Mouse (Mus musculus) cerebellum, adult 11 months (tissue): ENCODE measurements around the gene Ggnbp2.
A peak's percentile ranks its signal among the peaks of the same experiment; 100 is the strongest.
"Not testable (repeated sequence)": the region's sequence is repeated elsewhere in the genome, so short reads cannot be mapped to it uniquely, and the experiment has no call there.

Experiments
- DNase-seq: peaks from one replicate; pipeline ENCODE4 v3.0.0; 2022

Ggnbp2 gene

GRCm38 (mm10) chr11:84879007-84879771 is 8.6 kb upstream of the Ggnbp2 start:
- DNase-seq, result no peak

GRCm38 (mm10) chr11:84876020-84876419 is 5.4 kb upstream of the Ggnbp2 start:
- not testable (repeated sequence) for DNase-seq

- no peak for DNase-seq
These were observed 2.6 kb upstream of the Ggnbp2 start for GRCm38 (mm10) chr11:84873042-84873833.

- DNase-seq, result no peak
These were observed 992 bp upstream of the Ggnbp2 start for GRCm38 (mm10) chr11:84871548-84872069.

GRCm38 (mm10) chr11:84871046-84871445 is 429 bp upstream of the Ggnbp2 start:
- no peak for DNase-seq

GRCm38 (mm10) chr11:84869537-84870232 is 932 bp downstream of the Ggnbp2 start:
- peak; percentile 87 for DNase-seq

GRCm38 (mm10) chr11:84868786-84869259 is 1.8 kb downstream of the Ggnbp2 start:
- no peak for DNase-seq

- DNase-seq, result no peak
These were observed 3.0 kb downstream of the Ggnbp2 start for GRCm38 (mm10) chr11:84867586-84867985.

- DNase-seq, result no peak
These were observed 5.3 kb downstream of the Ggnbp2 start for GRCm38 (mm10) chr11:84865268-84865667.

- DNase-seq, result no peak
These were observed 15.3 kb downstream of the Ggnbp2 start for GRCm38 (mm10) chr11:84855285-84855684.

- no peak for DNase-seq
These were observed 23.0 kb downstream of the Ggnbp2 start for GRCm38 (mm10) chr11:84847475-84848090.

GRCm38 (mm10) chr11:84846741-84847474 is 23.7 kb downstream of the Ggnbp2 start:
- DNase-seq, result no peak

- no peak for DNase-seq
These were observed 31.3 kb downstream of the Ggnbp2 start for GRCm38 (mm10) chr11:84839330-84839729.

- DNase-seq, result not testable (repeated sequence)
These were observed 41.1 kb downstream of the Ggnbp2 start for GRCm38 (mm10) chr11:84829495-84829894.

GRCm38 (mm10) chr11:84828516-84829399 is 41.9 kb downstream of the Ggnbp2 start, which contains the start of gene Dhrs11:
TSS of gene Dhrs11 (minus strand) at chr11:84828994.
- peak; percentile 88 for DNase-seq

GRCm38 (mm10) chr11:84827901-84828503 is 42.6 kb downstream of the Ggnbp2 start:
- no peak for DNase-seq

GRCm38 (mm10) chr11:84827492-84827891 is 43.1 kb downstream of the Ggnbp2 start:
- DNase-seq, result peak; percentile 10

- peak; percentile 76 for DNase-seq
These were observed 44.4 kb downstream of the Ggnbp2 start for GRCm38 (mm10) chr11:84826185-84826584.

GRCm38 (mm10) chr11:84825261-84825807 is 45.3 kb downstream of the Ggnbp2 start:
- DNase-seq, result peak; percentile 11

GRCm38 (mm10) chr11:84823484-84823897 is 47.1 kb downstream of the Ggnbp2 start:
- peak; percentile 10 for DNase-seq
